Mouse (Mus musculus): ENCODE measurements around the gene Senp6. TPM values are rescaled to one million over a fixed set of nuclear protein-coding genes. Genes with fewer than 3 reads are reported as not detected.
"Not testable (repeated sequence)": the region's sequence is repeated elsewhere in the genome, so short reads cannot be mapped to it uniquely, and the experiment has no call there.

Senp6 gene
- polyA plus RNA-seq, 1 experiment from 2014 or later: 30.7 TPM

- Histone ChIP-seq H3K4me1 (no peaks in the 10 kb centered on the region), H3K27ac (no peak overlapping the region), H3K9ac (no peak overlapping the region), H3K9me3 (replicated peaks) (no peaks in the 10 kb centered on the region), H3K4me2 (no peak overlapping the region), H3K4me3 (no peak overlapping the region), H3K27me3 (replicated peaks) (no peaks in the 10 kb centered on the region), H3K36me3 (no peaks in the 10 kb centered on the region)
- 54% methylated on average over 5 of the region's 5 CpGs for WGBS (ENCODE audit: insufficient replicate concordance)
- no peak for ATAC-seq
These were observed 13.8 kb upstream of the Senp6 start for GRCm38 (mm10) chr9:80052951-80053350.

- Histone ChIP-seq H3K4me2 (no peak overlapping the region), H3K4me1 (no peaks in the 10 kb centered on the region), H3K4me3 (no peak overlapping the region), H3K36me3 (no peaks in the 10 kb centered on the region), H3K9ac (no peak overlapping the region), H3K27ac (no peak overlapping the region), H3K9me3 (replicated peaks) (no peaks in the 10 kb centered on the region), H3K27me3 (replicated peaks) (no peaks in the 10 kb centered on the region)
- WGBS (ENCODE audit: insufficient replicate concordance): 10% methylated on average over 2 of the region's 2 CpGs
- ATAC-seq: no peak
These were observed 9.0 kb upstream of the Senp6 start for GRCm38 (mm10) chr9:80057690-80058089.

GRCm38 (mm10) chr9:80065495-80065894, 1.2 kb upstream of the Senp6 start:
- H3K27me3 ChIP-seq (replicated peaks); H3K9ac ChIP-seq; H3K4me3 ChIP-seq; H3K4me2 ChIP-seq; ATAC-seq; H3K27ac ChIP-seq; H3K36me3 ChIP-seq: not testable (repeated sequence)
- peaks cover 12% of the 10 kb centered on the region; the same call in 1 of the 2 replicates for H3K9me3 ChIP-seq (replicated peaks)
- peaks cover 23% of the 10 kb centered on the region for H3K4me1 ChIP-seq
- 83% methylated on average over 2 of the region's 2 CpGs for WGBS (ENCODE audit: insufficient replicate concordance)

GRCm38 (mm10) chr9:80067221-80068027, 721 bp downstream of the Senp6 start:
- Histone ChIP-seq H3K9me3 (replicated peaks) (peaks cover 12% of the 10 kb centered on the region; the same call in 1 of the 2 replicates), H3K4me2 (peak overlapping the region; percentile 78), H3K4me1 (peaks cover 42% of the 10 kb centered on the region), H3K27ac (peak overlapping the region; percentile 95), H3K27me3 (replicated peaks) (no peaks in the 10 kb centered on the region), H3K9ac (peak overlapping the region; percentile 99), H3K4me3 (peak overlapping the region; percentile 98), H3K36me3 (no peaks in the 10 kb centered on the region)
- WGBS (ENCODE audit: insufficient replicate concordance): under 1% methylated on average over 79 of the region's 93 CpGs
- ATAC-seq: peak; percentile 88

- H3K9me3 ChIP-seq (replicated peaks): peaks cover 12% of the 10 kb centered on the region; the same call in 1 of the 2 replicates
- H3K9ac ChIP-seq: peak overlapping the region; percentile 99
- H3K4me2 ChIP-seq: peak overlapping the region; percentile 78
- H3K4me3 ChIP-seq: peak overlapping the region; percentile 98
- H3K27me3 ChIP-seq (replicated peaks): no peaks in the 10 kb centered on the region
- H3K4me1 ChIP-seq: peaks cover 48% of the 10 kb centered on the region
- H3K27ac ChIP-seq: peak overlapping the region; percentile 95
- ATAC-seq: no peak
- H3K36me3 ChIP-seq: no peaks in the 10 kb centered on the region
- under 1% methylated on average over 18 of the region's 18 CpGs for WGBS (ENCODE audit: insufficient replicate concordance)
These were observed 1.4 kb downstream of the Senp6 start for GRCm38 (mm10) chr9:80068028-80068515.

GRCm38 (mm10) chr9:80068735-80069315, 2.1 kb downstream of the Senp6 start:
- 19% methylated on average over 11 of the region's 11 CpGs for WGBS (ENCODE audit: insufficient replicate concordance)
- H3K9me3 ChIP-seq (replicated peaks): peaks cover 12% of the 10 kb centered on the region; the same call in 1 of the 2 replicates
- ATAC-seq: no peak
- H3K36me3 ChIP-seq: no peaks in the 10 kb centered on the region
- H3K9ac ChIP-seq: peak overlapping the region; percentile 99
- H3K27me3 ChIP-seq (replicated peaks): no peaks in the 10 kb centered on the region
- H3K4me1 ChIP-seq: peaks cover 54% of the 10 kb centered on the region
- H3K4me3 ChIP-seq: peak overlapping the region; percentile 98
- peak overlapping the region; percentile 95; the same call in 1 of the 2 replicates for H3K27ac ChIP-seq
- peak overlapping the region; percentile 78 for H3K4me2 ChIP-seq

- peaks cover 65% of the 10 kb centered on the region for H3K4me1 ChIP-seq
These were observed 3.3 kb downstream of the Senp6 start for GRCm38 (mm10) chr9:80070026-80070425.

GRCm38 (mm10) chr9:80071616-80072015, 4.9 kb downstream of the Senp6 start:
- no peaks in the 10 kb centered on the region for H3K27me3 ChIP-seq (replicated peaks)
- no peak overlapping the region for H3K4me2 ChIP-seq
- no peak for ATAC-seq
- no peaks in the 10 kb centered on the region for H3K9me3 ChIP-seq (replicated peaks)
- 35% methylated on average over 3 of the region's 3 CpGs for WGBS (ENCODE audit: insufficient replicate concordance)
- H3K36me3 ChIP-seq: no peaks in the 10 kb centered on the region
- no peak overlapping the region for H3K9ac ChIP-seq
- no peak overlapping the region for H3K27ac ChIP-seq
- H3K4me3 ChIP-seq: no peak overlapping the region
- H3K4me1 ChIP-seq: peaks cover 70% of the 10 kb centered on the region

More at GRCm38 (mm10) chr9:80070026-80070425, 3.3 kb downstream of the Senp6 start:
- no peak overlapping the region for H3K27ac ChIP-seq
- no peak overlapping the region for H3K4me3 ChIP-seq
- no peaks in the 10 kb centered on the region for H3K27me3 ChIP-seq (replicated peaks)
- H3K9ac ChIP-seq: no peak overlapping the region
- no peaks in the 10 kb centered on the region for H3K36me3 ChIP-seq
- peaks cover 8% of the 10 kb centered on the region; the same call in 1 of the 2 replicates for H3K9me3 ChIP-seq (replicated peaks)
- ATAC-seq: no peak
- peak overlapping the region; percentile 3; the same call in 1 of the 2 replicates for H3K4me2 ChIP-seq
- 35% methylated on average over 3 of the region's 3 CpGs for WGBS (ENCODE audit: insufficient replicate concordance)

GRCm38 (mm10) chr9:80074067-80074466, 7.4 kb downstream of the Senp6 start:
- Histone ChIP-seq H3K9me3 (replicated peaks) (no peaks in the 10 kb centered on the region), H3K4me3 (no peak overlapping the region), H3K4me2 (no peak overlapping the region), H3K9ac (no peak overlapping the region), H3K27me3 (replicated peaks) (no peaks in the 10 kb centered on the region), H3K36me3 (no peaks in the 10 kb centered on the region), H3K27ac (no peak overlapping the region), H3K4me1 (peaks cover 74% of the 10 kb centered on the region)
- 79% methylated on average over 1 of the region's 1 CpGs for WGBS (ENCODE audit: insufficient replicate concordance)
- ATAC-seq: no peak

- no peaks in the 10 kb centered on the region for H3K27me3 ChIP-seq (replicated peaks)
- no peak overlapping the region for H3K4me2 ChIP-seq
- peaks cover 74% of the 10 kb centered on the region for H3K4me1 ChIP-seq
- H3K36me3 ChIP-seq: peaks cover 8% of the 10 kb centered on the region
- H3K4me3 ChIP-seq: no peak overlapping the region
- no peak overlapping the region for H3K27ac ChIP-seq
- H3K9me3 ChIP-seq (replicated peaks): no peaks in the 10 kb centered on the region
- no peak overlapping the region for H3K9ac ChIP-seq
- ATAC-seq: no peak
These were observed 8.2 kb downstream of the Senp6 start for GRCm38 (mm10) chr9:80074949-80075348.

GRCm38 (mm10) chr9:80080941-80081340, 14.2 kb downstream of the Senp6 start:
- H3K4me2 ChIP-seq: no peak overlapping the region
- no peaks in the 10 kb centered on the region for H3K27me3 ChIP-seq (replicated peaks)

GRCm38 (mm10) chr9:80084429-80085092, 17.9 kb downstream of the Senp6 start:
- H3K4me2 ChIP-seq: no peak overlapping the region
- no peak overlapping the region for H3K27ac ChIP-seq
- ATAC-seq: no peak
- 72% methylated on average over 10 of the region's 10 CpGs for WGBS (ENCODE audit: insufficient replicate concordance)
- no peaks in the 10 kb centered on the region for H3K27me3 ChIP-seq (replicated peaks)
- peaks cover 64% of the 10 kb centered on the region for H3K4me1 ChIP-seq
- H3K36me3 ChIP-seq: peaks cover 9% of the 10 kb centered on the region
- H3K4me3 ChIP-seq: no peak overlapping the region
- H3K9ac ChIP-seq: no peak overlapping the region
- H3K9me3 ChIP-seq (replicated peaks): no peaks in the 10 kb centered on the region

More at GRCm38 (mm10) chr9:80080941-80081340, 14.2 kb downstream of the Senp6 start:
- peaks cover 13% of the 10 kb centered on the region for H3K36me3 ChIP-seq
- no peak overlapping the region for H3K9ac ChIP-seq
- peaks cover 63% of the 10 kb centered on the region for H3K4me1 ChIP-seq
- H3K27ac ChIP-seq: no peak overlapping the region
- no peaks in the 10 kb centered on the region for H3K9me3 ChIP-seq (replicated peaks)
- ATAC-seq: no peak
- no peak overlapping the region for H3K4me3 ChIP-seq
- 54% methylated on average over 1 of the region's 1 CpGs for WGBS (ENCODE audit: insufficient replicate concordance)

Measured in liver, embryonic 12.5 days (tissue).